Mouse (Mus musculus) testis, adult 2 months (tissue): Measurements from ENCODE around the gene Vmp1.

Experiments used
- CTCF ChIP-seq: fragments of 200-500 bp; IDR thresholded peaks from 2 replicates; pipeline ENCODE4 v1.5.1; 2012; ENCODE audit warnings: low read depth, mild to moderate bottlenecking, inconsistent platforms, low read length, moderate library complexity; ENCODE audit not compliant: control insufficient read depth, insufficient read depth, insufficient replicate concordance
- POLR2A ChIP-seq: fragments of 200-500 bp; IDR thresholded peaks from 2 replicates; pipeline ENCODE4 v1.6.1; 2012; ENCODE audit warnings: low read depth, mild to moderate bottlenecking, inconsistent platforms, low read length, moderate library complexity; ENCODE audit not compliant: control insufficient read depth

- TF ChIP-seq POLR2A (no peak), CTCF (no peak)
Observed at GRCm38 (mm10) chr11:86593443-86593842, 90.2 kb downstream of the Vmp1 start.
